Mouse (Mus musculus): Measurements from ENCODE around the gene Snhg11. TPM values are rescaled to one million over a fixed set of nuclear protein-coding genes. Genes with fewer than 3 reads are reported as not detected.

Gene Snhg11
- total RNA-seq (2023) = not detected

GRCm38 (mm10) chr2:158375443-158376122, at the start of gene Snhg11:
Snhg11 (plus strand) TSS chr2:158375638.

GRCm38 (mm10) chr2:158409595-158410021, 34.2 kb downstream of the Snhg11 start, which contains the start of gene Ralgapb:
Ralgapb (plus strand) TSS chr2:158409848.

Other genes starting within 250 kb of the Snhg11 start
- gene Tgm2, start 229.2 kb upstream of the Snhg11 start, total RNA-seq (2023) = 2.8 TPM
- gene D630003M21Rik, start 146.4 kb upstream of the Snhg11 start, total RNA-seq (2023) = not detected
- gene Bpi, start 117.5 kb upstream of the Snhg11 start, total RNA-seq (2023) = not detected
- 1.2 TPM for gene Lbp, start 69.1 kb upstream of the Snhg11 start, total RNA-seq (2023)
- gene Ralgapb, start 34.2 kb downstream of the Snhg11 start, total RNA-seq (2023) = 80.7 TPM
- not detected for gene Adig, start 127.0 kb downstream of the Snhg11 start, total RNA-seq (2023)
- not detected for gene Arhgap40, start 137.2 kb downstream of the Snhg11 start, total RNA-seq (2023)
- gene Slc32a1, start 235.1 kb downstream of the Snhg11 start, total RNA-seq (2023) = not detected
- gene Actr5, start 249.2 kb downstream of the Snhg11 start, total RNA-seq (2023) = 41.8 TPM

Measured in CD8-positive naive resting alpha-beta T cell, adult 57 days (primary cell).